Mouse (Mus musculus) adrenal gland, postnatal 4 days (tissue): ENCODE results near the gene Gm28043. TPM values are rescaled to one million over a fixed set of nuclear protein-coding genes. Genes with fewer than 3 reads are reported as not detected.
"Not testable (repeated sequence)": the region's sequence is repeated elsewhere in the genome, so short reads cannot be mapped to it uniquely, and the experiment has no call there.

ENCODE experiments used
- DNase-seq, 2 experiments: peaks; one replicate each; pipeline ENCODE4 v3.0.0; 2021 to 2022; ENCODE audit warnings: low spot score in 2 of 2, mixed read lengths in 2 of 2
- total RNA-seq, 2 experiments: library from RNA; stranded (reverse); gene quantifications; 2 replicates each; pipeline ENCODE4 v1.2.3; 2021

Gm28043 gene
- total RNA-seq, 2 experiments from 2014 or later, result 6.3 to 7.8 TPM

DNA sequence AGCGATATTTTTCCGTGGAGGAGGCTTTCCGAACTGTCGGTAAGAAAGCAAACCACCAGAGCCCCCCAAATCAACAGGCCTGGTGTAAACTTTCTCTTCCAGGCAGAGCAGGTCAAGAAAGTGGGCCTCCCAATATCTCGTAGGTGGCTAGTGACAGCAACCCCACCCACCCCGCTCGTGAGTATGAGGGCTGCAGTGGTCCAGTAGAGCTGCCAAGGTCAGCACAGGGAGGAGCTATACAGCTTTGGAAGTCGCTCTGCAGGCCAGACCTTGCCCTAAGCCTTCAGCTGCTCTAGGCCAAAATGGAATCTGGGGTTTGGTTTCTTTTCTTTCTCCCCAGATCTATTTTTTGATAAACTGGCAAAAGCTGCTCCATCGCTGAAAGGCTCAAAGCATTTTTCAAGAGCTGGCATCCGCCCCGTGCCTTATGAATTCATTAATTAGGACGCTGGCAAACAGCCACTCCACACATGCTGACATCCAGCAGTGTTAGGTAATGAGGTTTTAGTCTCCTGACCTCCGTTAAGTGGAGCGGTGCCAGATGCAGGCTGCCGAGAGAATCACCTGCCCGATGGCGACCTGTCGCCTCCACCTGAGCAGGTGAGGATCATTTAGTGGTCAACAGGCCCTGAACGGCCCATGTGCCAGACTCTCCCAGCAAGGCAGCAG lies 96.5 kb downstream of the Gm28043 start:
- no peak for DNase-seq

DNA sequence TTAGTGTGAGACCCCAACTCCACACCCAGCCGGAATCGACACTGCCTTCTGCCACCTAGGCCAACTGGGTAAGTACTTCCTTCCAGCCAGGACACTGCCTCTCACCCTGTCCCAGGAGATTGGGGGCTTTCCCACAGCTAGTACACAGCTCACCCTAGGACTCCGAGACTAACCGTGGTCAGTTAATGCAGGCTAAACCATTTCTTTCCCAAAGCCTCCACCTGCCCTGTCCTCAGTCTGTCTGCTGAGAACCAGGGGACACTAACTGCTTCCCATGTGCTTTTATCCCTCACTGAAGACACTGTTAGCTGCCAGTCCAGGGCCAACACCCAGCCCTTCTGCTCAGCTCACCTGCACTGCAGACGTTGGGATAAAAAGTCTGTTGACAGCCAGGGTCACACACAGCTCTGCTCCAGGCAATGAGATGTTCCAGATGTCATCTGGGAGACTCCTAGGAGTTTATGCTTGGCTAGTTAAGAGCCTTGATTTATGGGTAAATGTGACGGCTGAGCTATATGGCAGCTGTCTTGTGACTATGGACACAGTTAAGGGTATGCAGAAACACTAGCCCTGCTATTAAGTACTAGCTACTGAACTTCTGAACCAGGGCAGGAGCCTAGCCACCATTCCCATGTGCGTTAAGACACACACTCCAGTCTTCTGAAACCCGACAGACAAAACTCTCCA lies 97.2 kb downstream of the Gm28043 start:
- DNase-seq, result no peak

DNA sequence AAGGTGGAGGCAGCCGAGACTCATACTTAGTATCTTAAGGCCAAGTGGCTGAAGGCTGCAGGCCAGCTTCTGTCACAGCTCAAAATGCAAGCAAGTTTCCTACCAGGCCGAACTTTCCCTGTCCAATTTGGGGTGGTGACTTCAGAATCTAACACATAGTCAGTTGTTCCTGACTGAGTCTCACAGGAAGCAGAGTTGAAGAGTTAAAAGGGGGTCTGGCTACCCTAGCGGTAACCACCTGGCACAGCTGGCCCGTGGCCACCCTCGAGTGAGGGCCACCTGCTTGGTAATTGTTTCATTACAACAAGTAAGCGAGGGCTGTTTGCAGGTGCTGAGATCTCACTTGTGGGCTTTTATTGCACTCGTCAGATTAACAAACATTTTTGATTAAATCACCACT lies 97.9 kb downstream of the Gm28043 start:
- no peak for DNase-seq

DNA sequence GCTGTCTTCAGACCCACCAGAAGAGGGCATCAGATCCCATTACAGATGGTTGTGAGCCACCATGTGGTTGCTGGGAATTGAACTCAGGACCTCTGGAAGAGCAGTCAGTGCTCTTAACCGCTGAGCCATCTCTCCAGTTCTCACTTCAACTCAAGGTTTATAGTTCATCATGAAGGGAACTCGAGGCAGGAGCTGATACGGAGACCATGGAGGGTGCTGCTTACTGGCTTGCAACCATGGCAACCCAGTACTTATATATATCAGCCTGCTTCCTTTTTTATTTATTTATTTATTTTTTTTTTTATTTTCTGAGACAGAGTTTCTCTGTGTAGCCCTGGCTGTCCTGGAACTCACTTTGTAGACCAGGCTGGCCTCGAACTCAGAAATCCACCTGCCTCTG lies 99.1 kb downstream of the Gm28043 start:
- DNase-seq, result not testable (repeated sequence)

DNA sequence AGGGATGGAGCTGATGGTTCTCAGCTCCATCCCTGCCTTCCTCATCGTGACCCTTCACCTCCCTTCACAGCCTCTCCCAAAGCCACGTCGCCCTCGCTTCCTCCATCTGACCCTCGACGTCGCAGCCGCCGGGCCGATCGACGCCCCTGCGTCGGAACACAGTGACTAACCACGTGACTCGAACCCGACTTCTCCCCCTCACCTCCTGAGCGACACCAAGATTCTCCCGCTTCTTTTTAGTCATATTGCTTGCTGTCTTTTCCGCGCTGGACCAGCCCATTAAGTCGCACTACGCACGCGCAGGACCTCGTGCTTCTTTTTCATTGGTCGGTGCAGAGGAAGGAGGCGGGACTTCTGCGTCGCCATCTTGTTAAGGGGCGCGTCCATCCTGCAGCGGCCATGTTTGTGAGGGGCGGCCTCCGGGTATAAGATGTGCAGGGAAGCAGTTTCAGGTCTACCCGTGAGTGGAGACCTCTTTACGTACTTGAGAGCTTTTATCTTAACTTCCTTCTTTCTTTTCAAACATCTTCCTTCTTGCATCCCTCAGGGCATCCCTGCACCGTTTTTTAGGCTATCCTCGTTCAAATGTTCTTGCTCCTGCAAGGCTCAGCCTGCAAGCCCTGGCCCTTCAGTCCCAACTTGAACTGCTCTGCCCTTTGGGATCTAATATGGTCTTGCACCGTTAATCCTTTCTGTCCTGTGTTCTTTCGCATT lies 102.2 kb downstream of the Gm28043 start, which contains the start of gene Ccdc167:
Gene Ccdc167, minus strand, starts transcription at position 313 of the 714 bp plus-strand sequence.
- DNase-seq, result peak; percentile 87 to 94

DNA sequence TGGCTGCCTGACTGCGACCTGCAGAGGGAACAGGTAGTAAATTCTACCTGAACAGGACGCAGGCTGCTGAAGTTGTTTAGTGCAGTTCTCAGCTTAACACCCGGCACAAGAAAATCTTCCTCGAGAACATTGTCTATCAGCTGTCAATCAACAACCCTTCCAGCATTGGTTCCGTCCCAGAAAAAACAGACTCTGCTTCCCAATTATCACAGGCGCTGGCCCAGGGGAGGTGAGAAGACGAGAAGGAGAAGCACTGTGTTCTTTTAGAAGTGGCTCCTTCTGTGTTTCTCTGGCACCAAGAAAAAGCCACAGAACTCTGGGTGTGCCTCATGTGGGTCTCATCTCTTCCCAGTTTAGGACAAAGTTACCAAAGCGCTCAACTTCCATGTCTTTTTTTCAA lies 104.0 kb downstream of the Gm28043 start:
- no peak for DNase-seq

DNA sequence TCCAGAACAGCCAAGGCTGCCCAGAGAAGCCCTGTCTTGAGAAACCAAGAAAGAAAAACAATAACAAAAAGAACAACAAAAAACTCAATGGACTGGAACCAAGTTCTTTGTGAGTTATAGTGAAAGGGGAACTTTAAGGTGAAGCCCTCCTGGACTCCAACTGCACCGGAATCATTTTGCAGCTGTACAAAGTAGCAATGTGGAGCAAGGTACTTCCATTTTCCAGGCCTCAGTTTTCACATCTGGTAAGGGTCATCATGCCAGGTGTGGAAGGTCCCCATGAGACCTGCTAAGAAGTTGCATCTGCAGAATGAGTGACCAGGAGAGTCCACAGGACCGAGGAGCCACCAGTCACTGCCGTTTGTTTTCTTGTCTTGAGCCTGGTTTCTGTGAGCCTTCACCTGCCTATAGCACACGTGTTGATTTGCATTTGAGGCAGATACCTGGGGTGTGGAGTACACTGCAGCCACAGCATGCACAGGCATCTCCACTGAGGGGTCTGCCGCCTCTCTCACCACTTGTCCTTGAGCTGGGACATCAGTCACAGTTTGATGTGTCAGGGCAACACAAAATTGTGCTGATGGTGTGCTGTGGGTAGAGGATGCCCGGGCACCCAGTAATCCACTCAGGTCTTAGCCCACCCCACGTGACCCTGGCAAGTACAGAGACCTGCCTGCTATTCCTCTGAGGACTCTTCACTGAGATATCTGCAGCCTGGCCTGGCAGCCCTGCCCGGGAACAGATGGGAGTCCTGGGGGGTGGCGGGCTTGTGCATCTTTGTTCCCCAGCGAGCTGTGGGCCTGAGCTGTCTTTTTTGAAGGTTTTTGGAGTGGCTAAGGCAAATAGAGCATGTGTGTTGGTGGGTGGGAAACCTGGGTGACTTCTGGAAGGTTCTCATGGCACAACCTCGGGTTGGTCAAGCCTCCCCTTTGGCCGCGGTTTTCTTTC lies 105.2 kb downstream of the Gm28043 start:
- DNase-seq, result no peak

DNA sequence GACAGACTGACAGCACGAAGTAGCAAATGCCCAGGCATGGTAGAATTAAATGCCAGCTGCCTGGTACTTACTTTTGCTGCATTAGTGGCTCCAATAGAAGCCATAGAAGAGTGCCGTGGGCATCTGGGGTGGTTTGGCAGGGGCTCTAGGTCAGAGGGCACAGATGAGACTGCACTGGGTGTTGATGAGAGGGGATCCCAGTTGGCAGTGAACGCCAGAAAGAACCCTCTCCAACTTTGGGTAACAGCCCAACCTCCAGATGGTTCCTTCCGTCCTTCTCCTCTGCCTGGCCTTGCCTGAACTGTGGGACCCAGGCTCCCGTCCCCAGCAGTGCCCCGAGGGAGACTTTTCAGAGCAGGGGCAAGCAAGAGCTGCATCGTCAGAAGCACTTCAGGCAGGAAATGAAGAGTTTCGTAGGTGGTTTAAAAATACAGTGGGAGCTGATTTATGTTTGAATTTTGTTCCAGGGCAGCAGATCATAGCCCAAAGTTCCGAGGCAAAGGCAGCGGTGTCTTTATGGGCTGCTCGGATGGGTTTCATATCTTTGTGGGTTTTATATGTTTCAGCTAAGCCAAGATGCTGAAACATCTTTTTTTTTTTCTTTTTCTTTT lies 106.2 kb downstream of the Gm28043 start:
- no peak for DNase-seq

DNA sequence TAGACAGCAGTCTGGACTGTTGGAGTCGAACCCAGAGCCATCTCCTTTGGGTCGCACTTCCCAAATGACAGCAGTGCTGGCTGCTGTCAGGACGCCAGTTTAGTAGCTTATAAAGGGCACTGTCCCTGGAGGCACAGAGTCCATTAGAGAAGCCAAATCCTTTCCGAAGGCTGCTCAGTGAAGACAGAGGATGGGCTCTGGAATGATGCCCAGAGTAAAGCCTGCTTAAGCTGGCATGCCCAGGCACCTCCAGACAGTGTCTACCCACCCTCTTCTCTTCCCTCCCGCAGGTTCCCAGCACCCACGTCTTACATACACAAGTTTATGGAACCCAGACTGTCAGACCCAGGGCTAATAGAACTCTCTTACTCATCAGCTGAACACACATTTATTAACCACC lies 109.9 kb downstream of the Gm28043 start:
- no peak for DNase-seq

DNA sequence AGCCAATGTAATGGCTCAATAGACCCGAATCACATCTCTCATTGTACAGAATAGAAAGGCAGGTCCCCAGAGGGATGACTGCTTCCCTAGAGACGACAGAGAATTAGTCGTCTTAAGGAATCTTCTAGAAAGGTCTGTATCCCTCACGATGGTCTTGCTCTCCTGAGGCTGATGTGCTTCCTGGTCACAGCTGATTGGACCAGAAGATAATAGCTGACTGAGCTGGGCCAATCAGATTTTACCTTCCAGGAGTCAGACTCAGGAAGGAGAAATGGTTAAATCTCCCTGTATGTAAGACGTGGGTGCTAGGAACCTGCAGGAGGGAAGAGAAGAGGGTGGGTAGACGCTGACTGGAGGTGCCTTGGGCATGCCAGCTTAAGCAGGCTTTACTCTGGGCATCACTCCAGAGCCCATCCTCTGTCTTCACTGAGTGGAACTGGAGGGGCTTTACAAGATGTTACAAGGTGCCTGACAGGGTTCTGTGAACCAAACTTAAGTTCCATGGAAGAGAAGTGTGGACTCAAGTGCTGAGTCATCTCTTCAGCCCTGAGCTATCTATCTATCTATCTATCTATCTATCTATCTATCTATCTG lies 110.4 kb downstream of the Gm28043 start:
- no peak for DNase-seq

DNA sequence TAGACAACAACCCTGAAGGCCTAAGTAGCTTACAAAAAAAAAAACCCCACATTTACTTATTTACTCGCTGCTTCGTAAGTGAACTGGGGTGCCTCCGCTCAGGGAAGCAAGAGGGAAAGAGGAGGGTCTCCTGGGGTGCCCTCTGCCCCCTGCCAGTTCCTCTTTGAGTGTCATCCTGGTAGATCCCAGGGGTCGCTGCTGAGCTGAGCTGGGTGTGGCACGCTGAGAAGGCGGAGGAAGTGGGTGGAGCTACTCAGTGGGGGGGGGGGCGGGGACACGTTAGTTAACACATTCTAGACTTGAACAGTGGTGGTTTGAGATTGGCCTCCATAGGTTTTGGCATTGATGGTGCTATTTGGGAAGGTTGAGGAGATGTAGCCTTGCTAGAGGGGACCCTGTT lies 113.4 kb downstream of the Gm28043 start:
- DNase-seq, result no peak

DNA sequence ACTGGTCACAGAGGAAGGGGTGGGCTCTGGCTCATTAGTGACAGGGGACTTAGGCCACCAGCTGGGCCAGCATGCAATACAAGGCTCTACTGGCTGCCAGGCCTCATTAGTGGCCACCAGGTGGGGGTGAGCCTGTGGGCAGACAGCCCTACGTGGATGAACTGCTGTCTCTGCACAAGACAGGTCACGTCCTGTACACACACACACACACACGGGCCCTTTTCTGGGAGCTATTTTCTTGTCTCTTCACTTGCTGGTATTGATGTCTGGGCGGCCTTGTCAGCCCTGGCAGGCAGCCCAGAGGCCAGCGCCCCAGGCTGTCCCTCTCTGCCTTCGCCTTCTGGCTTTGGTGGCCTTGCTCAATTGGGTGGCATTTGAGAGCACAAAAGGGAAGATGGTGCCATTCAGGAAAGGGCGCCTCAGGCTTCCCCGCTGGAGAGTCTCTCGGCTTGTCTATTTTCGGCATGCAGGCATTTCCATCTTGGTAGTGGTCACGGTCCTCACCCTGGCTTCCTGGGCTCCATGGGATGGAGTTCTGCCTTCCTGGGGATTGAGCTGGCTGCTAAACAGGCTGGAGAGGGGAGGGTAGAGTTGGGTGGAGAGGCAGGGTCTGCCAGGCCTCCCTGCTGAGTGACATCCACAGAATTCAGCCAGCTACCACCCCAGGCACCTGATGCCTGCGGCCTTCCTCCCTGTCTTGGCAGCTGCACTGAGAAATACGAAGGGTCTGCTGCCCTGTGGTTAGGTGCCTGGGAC lies 116.0 kb downstream of the Gm28043 start:
- DNase-seq, result peak in 1 of 2 experiments; percentile 39

DNA sequence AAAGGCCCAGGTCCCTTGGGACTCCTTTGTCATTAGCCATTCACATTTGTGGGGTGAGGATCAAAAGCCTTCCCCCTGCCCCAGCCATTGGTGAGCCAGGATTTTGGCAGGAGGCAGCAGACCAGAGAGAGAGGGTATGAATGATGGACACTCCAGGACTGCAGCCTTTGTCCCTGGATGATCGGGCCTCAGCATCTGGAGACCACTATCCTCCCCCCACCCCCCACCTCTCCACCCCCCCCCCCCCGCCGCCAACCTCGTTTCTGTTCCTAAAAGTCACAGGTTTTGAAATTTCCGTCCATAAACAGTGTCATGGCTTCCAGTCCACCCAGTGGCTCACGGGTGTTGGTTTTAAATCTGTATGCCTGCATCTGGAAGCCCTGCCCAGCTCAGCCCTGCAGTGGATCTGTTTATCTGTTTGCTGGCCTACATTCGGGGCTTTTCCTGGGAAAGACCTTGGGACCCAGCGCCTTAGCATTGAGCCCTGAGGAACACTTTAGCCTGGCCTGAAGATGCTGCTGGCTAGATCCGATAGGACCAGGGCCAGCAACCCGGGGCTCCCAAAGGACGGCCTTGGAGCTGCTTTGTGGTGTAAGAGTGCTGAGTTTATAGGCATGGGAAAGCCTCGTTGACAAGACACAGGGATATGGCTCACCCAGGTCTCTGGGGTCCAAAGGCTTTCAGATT lies 116.7 kb downstream of the Gm28043 start:
- DNase-seq, result no peak

DNA sequence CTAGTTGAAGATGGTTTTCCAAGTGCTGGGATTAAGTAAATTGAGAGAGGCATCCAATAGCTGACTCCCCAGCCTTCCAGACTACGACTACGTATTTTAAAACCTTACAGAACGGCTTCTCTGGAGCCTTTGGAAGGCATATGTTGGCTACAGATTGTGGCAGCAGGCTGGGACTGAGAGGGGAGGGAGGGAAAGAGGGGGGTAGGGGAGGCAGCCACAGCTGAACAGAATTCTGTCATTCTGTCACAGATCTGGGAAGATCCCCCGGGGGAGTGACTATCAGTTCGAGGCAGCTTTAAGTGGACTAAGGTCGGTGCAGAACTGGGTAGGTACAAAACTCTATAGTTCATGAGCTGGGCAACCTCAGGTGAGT lies 117.3 kb downstream of the Gm28043 start:
- DNase-seq, result no peak

DNA sequence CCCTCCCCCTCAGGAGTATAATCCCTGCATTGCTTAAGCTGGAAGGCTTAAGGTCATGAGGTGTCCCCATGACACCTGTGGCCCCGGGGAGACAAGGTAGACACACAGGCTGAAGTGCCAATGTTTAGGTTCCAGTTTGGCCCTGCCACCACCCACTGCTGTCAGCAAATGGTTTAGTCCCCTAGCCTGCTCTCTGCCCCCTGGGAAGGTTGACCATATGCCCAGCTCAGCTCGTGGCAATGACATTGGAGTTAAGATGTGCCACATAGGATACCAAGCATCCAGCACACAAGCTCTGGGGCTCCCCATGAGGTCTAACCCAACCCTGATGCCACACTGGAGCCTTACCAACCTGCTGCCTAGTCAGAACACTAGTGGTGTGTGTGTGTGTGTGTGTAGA lies 117.8 kb downstream of the Gm28043 start:
- DNase-seq, result no peak

DNA sequence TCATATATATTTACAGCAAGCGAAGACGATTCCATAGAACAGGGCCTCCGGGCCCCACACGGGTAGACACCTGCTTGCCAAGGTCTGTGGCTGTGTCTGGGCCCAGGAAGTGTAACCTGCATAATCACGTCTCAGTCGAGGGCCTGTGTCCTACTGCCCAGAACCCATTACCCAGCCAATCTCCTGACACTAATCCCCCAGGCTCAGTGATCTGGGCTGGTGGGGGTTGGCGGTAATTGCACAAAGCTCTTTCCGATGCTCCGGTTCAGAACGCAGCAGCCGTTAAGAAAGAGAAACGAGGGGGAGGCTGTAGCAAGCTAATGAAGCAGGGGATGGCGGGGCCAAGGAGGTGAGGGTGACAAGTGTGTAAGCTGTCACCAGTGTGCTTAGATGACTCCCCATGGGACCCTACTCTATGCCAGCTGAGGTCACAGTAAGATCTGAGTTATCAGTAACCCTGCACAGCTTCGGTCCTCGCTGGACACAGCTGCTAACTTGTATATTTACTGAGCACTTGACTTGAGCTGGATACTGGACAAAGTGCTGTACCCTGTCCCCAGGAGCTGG lies 121.9 kb downstream of the Gm28043 start:
- DNase-seq, result no peak

DNA sequence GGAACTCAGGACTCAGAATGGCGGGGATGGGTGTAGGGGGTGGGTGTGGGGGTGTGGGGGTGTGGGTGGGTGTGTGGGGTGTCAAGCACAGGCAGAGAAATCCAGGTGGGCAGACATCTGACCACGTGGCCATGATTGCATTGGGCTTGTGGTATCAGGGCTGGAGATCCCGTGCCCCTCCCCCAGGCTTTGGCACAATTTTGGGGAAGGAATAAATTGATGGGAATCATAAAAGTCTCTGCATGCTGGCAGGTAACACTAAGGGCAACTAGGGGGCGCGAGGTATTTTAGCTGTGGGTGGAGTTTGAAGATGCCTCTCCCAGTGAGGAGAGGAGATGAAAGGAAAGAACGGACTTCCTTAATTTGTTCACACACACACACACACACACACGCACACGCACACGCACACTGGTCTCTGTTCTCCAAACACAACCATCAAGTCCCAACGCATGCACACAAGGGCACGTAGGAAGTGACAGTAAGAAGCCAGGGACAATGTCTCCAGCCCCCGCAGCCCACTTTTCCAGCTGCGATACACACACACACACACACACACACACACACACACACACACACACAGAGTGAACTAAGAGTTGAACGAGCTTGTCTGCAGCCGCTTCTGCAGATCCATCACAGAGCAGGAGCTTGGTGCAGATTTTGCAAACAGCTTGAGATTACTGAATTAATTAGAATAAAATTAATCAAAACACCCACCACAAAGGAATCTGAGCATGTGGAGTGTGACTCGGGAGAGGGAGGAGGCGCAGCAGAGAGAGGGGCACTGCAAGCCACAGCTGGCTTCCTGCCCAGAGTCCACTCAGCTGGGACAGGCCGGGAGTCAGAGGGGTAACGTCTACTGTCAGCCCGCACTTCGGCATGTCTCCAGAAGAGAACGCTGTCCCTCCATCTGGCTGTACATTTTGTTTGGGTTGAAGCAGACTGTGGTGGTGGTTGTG lies 123.5 kb downstream of the Gm28043 start:
- no peak for DNase-seq

DNA sequence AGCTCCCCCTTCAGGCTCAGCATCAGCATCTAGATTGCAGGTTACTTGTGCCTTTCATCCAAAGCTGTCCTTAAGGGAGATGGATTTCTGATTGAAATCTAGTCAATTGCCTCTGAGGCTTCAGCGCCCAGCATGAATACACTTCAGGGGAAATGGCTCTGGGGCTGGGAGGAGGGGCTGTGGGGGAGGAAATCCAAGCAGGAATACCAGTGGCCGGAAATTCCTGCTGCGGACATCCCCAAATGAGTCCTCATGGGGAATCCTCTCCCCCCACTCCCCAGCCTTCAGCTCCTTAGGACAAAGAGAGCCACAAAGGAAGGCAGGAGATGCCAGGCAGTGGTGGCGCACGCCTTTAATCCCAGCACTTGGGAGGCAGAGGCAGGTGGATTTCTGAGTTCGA lies 132.8 kb downstream of the Gm28043 start:
- DNase-seq, result no peak
